Mouse (Mus musculus) gastrocnemius, adult 2 months (tissue): ENCODE results near the gene Tmem129. TPM values are rescaled to one million over a fixed set of nuclear protein-coding genes. Genes with fewer than 3 reads are reported as not detected.

Experiments
- DNase-seq: peaks from one replicate; pipeline ENCODE4 v3.0.0; 2022
- H3K27ac ChIP-seq: fragments of 200-600 bp; 2 replicates; pipeline ENCODE4 v1.8.1; 2022; ENCODE audit warnings: mild to moderate bottlenecking
- H3K4me3 ChIP-seq: fragments of 200-600 bp; 2 replicates; pipeline ENCODE4 v1.8.1; 2022; ENCODE audit warnings: mild to moderate bottlenecking, moderate library complexity
- CTCF ChIP-seq: fragments of 200-600 bp; IDR thresholded peaks from 2 replicates; pipeline ENCODE4 v1.8.1; 2022; ENCODE audit warnings: antibody characterized with exemption, mild to moderate bottlenecking, moderate library complexity
- intact Hi-C: fragments of 180-260 bp; cut with DNase I; formaldehyde crosslinking; loops from one replicate; pipeline ENCODE4 v1.15.1; 2025
- total RNA-seq, 2 experiments: library from RNA; stranded (reverse); gene quantifications; 2 replicates each; pipeline ENCODE4 v1.2.3; 2021

The Tmem129 gene
- total RNA-seq, 2 experiments from 2014 or later = 9.0 to 11.7 TPM

DNA sequence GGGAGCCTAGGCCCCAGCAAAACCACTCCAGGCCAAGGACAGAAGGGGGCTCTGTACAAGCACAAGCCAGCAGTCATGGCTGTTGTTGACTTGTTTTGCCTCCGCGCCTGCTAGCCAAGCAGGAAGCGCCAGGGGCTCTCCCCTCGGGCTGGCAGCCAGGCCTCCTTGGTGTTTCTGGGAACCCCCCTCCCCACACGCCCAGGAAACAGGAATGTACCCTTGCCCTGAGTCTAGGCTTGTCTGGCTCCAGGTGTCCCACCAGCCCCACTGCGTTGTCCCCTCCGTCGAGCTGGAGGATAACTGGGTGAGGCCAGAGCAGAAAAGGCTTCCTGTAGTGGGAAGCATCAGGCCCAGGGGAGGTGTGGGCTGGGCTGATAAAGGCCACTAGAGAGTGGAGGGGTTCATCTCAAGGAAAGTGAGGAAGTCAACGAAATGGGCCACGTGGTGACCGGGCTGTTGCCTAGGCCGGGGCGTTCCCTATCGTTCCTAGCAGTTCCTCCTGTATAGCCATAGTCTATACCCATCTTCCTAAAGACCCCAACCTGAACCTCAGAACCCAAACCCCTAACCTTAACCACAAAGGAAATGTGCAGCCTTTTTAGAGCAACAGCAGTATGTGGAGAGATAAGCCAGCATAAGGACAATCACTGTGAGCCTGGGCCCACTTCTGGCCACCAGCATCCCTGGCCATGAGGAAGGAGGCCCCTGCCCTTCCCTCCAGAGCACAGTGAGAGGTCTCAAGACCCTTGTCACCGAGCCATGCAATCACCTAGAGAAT is 23.6 kb upstream of the Tmem129 start:
- intact Hi-C loops = no loop called here
- H3K4me3 ChIP-seq = no peak overlapping the region
- DNase-seq = no peak
- TF ChIP-seq CTCF = no peak
- H3K27ac ChIP-seq = no peak overlapping the region

DNA sequence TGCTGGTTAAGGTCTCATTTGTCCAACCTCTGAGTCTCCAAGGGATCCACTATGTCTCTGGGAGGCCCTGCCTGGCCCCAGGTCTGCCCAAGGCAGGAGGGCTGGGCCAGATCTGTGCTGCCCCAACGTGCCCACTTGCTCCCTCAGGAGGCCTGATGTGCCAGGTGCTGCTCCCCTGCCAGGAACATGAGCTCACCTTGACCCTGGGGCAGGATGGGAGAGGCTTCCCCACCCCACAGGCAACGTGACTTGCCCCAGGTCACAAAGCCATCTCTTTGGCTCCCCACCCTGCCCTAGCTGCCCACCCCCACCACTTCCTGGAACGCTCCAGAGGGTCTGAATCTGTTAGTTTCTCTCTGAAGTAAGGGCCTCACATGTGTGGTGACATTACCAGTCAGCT is 22.8 kb upstream of the Tmem129 start:
- DNase-seq = no peak
- Histone ChIP-seq H3K4me3 (no peak overlapping the region), H3K27ac (no peak overlapping the region)
- TF ChIP-seq CTCF = no peak
- intact Hi-C loops = no loop called here

DNA sequence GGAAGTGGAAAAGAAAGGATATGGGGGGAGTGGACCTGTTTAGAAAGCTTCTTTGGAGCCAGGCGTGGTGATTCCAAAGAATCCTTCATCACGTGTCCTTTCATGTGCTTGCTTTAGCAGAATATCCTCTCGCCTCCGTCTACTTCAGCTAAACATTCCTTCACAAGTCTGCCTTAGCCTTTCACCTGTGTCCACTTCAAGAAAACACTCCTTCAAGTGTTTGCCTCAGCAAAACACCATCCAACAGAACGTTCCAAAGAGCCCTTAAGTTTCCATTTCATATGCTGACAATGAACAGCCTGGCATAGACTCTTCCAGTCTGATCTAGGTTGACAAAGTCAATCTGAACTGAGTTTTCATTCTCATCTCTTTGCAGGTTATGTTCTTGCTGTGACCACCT is 20.0 kb upstream of the Tmem129 start:
- H3K27ac ChIP-seq = no peak overlapping the region
- no peak overlapping the region for H3K4me3 ChIP-seq
- DNase-seq = no peak
- intact Hi-C loops = no loop called here
- no peak for TF ChIP-seq CTCF

DNA sequence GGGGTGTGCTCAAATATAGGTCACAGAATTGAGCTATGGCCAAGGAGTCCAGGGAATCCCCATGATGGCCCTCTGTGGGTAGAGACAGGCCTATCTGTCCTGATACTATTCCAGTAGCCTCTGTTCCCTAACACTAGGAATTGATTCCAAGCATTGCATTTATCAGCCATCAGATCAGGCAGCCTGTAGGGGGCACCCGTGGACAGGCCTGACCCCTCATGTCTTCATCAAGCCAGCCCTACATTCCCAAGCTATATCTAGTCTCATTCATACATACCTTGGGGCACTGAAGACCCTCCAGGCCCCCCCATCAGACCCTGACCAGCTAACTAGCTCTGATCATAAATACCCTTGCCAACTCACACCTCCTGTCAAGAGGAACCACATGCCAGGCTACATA is 17.7 kb upstream of the Tmem129 start:
- peak; percentile 69 for TF ChIP-seq CTCF
- peak; percentile 62 for DNase-seq
- intact Hi-C loops = loop anchor here (1.0 to 2.0 kb wide), 2 partner anchors 62 to 279 kb away; no protein-coding TSS in a partner anchor

DNA sequence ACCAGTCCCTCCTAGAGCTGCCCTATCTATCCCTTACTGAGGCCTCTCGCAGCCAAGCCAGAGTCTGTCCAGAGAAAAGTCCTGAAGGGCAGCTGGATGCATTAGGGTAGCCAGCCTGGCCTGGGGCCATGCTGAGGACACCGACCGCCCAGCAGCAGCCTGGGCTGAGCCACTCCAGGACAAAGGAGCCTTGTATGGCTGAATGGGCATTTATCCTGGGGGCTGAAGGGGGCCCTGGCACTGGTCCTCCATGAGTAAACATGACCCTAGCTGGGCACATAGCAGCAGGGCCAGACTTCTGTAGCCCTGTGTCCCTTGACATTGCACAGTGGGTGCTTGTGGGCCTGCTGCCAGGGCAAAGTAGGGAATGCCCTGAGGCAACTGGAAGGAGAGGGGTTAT is 16.2 kb upstream of the Tmem129 start:
- no peak for DNase-seq
- no peak for TF ChIP-seq CTCF
- no peak overlapping the region for H3K4me3 ChIP-seq
- intact Hi-C loops = no loop called here
- H3K27ac ChIP-seq = no peak overlapping the region

More for the DNA sequence above, 17.7 kb upstream of the Tmem129 start:
- Histone ChIP-seq H3K27ac (no peak overlapping the region), H3K4me3 (no peak overlapping the region)

DNA sequence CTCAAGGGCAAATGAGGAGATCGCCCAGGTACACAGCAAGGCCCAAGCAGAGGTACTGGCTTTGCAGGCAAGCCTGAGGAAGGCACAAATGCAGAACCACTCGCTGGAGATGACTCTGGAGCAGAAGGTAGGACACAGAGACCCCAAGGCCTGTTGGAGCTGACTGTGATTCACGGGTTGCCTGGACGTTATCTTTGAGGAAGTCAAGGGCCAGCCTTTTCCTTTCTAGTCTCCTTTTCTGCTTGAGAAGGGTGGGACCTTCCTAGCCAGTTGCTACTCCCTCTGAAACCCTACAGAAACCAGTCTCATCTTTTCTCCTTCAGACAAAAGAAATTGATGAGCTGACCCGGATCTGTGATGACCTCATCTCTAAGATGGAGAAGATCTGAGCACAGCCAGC is 13.4 kb upstream of the Tmem129 start:
- DNase-seq = no peak
- Histone ChIP-seq H3K4me3 (no peak overlapping the region), H3K27ac (no peak overlapping the region)
- no peak for TF ChIP-seq CTCF
- intact Hi-C loops = no loop called here

DNA sequence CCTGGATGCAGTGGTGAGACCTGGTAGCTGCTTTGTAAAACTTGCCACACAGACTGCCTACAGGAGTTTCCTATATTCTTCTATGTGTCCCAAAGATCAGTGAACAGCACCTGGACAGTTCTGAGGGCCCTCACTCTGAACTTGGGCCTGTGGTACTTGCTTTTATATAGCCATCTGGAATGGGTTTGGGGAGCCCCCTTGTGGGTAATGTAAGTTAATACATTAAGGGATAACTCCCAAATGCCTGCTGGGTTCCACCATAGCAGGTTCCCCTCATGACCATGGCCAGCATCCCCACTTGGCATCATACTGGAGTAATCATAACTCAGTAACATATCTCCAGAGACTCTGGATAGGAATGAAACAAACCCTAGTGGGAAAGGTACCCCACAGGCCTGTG is 10.0 kb upstream of the Tmem129 start:
- no peak for DNase-seq
- peak; percentile 54 for TF ChIP-seq CTCF
- intact Hi-C loops = loop anchor here (5.0 kb wide), 1 partner anchor 276 kb away; no protein-coding TSS in a partner anchor
- Histone ChIP-seq H3K27ac (no peak overlapping the region), H3K4me3 (no peak overlapping the region)

DNA sequence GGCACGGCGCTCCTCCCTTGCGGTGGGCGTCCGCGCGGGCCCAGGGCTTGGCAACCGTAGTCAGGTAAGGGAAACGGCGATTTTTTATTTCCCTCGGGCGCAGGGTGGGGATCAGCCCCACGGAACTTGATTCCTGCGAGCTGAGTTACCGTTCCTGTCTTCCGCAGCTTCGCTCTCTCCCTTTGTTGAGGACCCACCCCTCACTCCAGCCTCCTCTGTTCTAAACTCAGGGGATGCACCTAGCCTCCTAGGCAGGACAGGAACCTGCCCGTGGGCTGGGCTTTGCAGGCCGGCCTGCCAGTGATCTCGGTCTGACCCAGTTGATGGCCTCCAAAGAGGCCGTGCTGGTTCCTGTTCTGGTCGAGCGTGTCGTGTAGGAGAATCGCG is 441 bp upstream of the Tmem129 start:
- intact Hi-C loops = no loop called here
- DNase-seq = no peak
- no peak for TF ChIP-seq CTCF
- Histone ChIP-seq H3K27ac (peak overlapping the region; percentile 98), H3K4me3 (peak overlapping the region; percentile 84)

DNA sequence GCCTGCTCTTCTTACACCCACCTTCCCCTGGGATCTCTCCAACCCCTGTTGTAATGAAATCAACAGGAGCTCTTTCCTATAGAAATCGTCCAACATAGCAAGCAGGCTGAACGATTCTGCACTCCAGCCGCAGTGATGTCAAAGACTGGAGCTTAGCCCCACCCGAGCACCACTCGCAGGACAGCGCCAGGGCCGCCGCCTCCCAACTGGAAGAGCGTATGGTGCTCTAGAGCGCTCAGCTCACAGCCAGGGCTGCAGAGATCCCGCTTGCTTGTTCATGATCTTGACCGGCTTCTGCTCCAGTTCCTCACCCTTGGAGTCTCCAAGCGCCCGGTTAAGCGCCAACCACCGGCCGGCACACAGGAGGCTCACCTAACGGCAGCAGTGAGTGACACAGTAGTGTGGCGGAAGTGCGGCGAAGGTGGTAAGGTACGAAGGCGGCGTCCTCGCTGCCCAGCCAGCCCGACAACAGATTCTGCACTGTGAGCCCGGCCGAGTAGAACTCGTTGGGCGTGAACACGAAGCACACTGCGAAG is 897 bp downstream of the Tmem129 start:
- TF ChIP-seq CTCF = no peak
- no peak for DNase-seq
- peak overlapping the region; percentile 98 for H3K27ac ChIP-seq
- H3K4me3 ChIP-seq = peak overlapping the region; percentile 84
- intact Hi-C loops = no loop called here

DNA sequence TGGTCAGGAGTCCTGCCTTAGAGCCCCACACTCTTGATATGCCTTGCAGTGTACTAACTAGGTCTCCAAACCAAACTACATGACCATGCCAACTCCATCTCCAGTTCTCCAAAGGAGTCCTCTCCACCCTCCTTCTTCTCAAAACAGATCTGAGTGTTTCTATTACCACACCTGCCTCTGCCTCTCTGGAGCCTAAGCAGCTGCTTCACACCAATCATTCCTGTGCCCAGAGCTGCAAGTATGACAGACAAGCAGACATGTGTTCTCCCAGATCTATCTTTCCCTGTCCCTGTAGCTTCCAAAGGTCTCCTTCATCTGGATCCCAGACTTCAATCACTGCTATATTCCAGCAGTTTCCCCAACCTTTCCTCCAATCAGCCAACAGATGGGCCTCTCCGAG is 1.5 kb downstream of the Tmem129 start:
- peak overlapping the region; percentile 98 for H3K27ac ChIP-seq
- intact Hi-C loops = no loop called here

DNA sequence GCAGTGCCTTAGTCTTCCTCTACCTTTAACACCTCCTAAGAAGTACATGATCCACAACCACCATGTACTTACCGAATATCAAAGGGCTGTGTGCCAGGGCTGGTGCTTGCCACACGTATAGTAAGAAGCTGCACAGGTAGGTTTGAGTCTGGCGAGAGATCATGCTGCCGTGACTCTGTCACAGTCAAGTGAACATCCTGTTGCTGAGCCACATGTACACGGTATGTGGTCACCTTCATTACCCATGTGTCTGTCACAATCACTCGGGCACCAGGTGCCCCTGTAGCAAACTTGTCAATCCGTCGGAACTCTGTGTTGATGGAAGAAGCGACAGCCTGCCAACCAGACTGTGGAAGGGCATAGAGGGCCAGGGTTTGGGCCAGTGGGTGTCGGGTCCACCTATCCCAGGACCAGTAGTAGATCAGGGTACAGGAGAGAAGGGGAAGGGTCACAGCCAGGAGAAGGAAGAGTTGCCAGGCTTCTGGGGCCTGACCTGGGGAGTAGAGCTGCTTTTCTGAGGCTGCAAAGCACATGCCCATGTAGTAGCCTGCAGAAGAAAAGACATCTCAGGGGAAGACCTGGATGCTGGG is 2.9 kb downstream of the Tmem129 start:
- peak overlapping the region; percentile 98 for H3K27ac ChIP-seq
- intact Hi-C loops = no loop called here
- peak; percentile 26 for DNase-seq
- H3K4me3 ChIP-seq = peak overlapping the region; percentile 84
- TF ChIP-seq CTCF = no peak

More for the DNA sequence above, 1.5 kb downstream of the Tmem129 start:
- H3K4me3 ChIP-seq = peak overlapping the region; percentile 84
- no peak for TF ChIP-seq CTCF
- DNase-seq = no peak

DNA sequence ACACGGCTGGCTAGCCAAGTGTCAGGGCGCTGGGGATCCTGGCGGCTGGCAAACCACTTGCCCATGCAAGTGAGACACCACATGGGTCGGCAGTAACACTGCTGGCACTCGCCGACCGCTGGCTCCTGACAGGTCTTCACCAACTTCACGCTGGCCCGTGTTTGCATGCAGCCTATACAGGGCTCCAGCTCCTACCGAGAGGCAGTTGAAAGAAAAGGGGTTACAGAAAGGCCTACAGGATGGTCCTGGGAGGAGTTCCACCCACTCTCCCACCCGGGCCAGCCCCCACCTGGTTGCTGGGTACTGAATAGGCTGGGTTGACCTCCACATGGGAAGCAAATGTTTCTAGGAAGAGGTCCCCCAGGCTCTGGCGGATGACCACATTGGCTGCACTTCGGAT is 3.8 kb downstream of the Tmem129 start:
- Histone ChIP-seq H3K4me3 (no peak overlapping the region), H3K27ac (no peak overlapping the region)
- intact Hi-C loops = no loop called here
- TF ChIP-seq CTCF = no peak
- peak; percentile 30 for DNase-seq

DNA sequence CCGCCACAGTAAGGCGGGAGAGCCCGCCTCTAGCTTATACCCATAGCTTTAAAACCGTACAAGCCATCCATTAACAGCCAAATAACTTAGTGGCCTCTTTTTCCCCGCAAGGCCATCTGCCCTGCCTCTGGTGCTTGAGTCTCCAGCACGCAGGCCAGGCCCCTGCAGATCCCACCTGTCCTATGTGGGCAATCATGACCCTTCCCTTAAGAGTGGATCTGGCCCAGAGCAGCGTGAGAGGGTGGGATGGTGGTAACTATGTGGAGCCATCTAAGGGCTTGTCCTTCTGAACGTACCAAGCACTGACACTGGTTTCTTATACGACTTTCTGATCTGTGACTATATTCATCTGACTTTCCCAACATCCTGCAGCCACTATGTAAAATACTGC is 5.4 kb downstream of the Tmem129 start:
- H3K27ac ChIP-seq = peak overlapping the region; percentile 97
- no peak for TF ChIP-seq CTCF
- intact Hi-C loops = no loop called here
- H3K4me3 ChIP-seq = peak overlapping the region; percentile 94
- no peak for DNase-seq
